Mouse (Mus musculus): ENCODE results near the gene Krtap27-1. TPM values are rescaled to one million over a fixed set of nuclear protein-coding genes. Genes with fewer than 3 reads are reported as not detected.

The Krtap27-1 gene
- polyA plus RNA-seq, 1 experiment: not detected

Other genes starting within 250 kb of the Krtap27-1 start
- gene Cldn17, start 164.7 kb downstream of the Krtap27-1 start, polyA plus RNA-seq (2012; rRNA removed): not detected in 2 replicates
- 0.06 TPM in 1 of 2 replicates, not detected in the other for gene Cldn8, start 108.5 kb downstream of the Krtap27-1 start, polyA plus RNA-seq (2012; rRNA removed)
- not detected in 2 replicates for gene Krtap24-1, start 59.4 kb downstream of the Krtap27-1 start, polyA plus RNA-seq (2012; rRNA removed)
- gene 2310079G19Rik, start 44.0 kb downstream of the Krtap27-1 start, polyA plus RNA-seq (2012; rRNA removed): not detected in 2 replicates
- gene Krtap26-1, start 23.9 kb downstream of the Krtap27-1 start, polyA plus RNA-seq (2012; rRNA removed): not detected in 2 replicates
- gene 2310061N02Rik, start 36.3 kb upstream of the Krtap27-1 start, polyA plus RNA-seq (2012; rRNA removed): not detected in 2 replicates
- gene Krtap13-1, start 57.2 kb upstream of the Krtap27-1 start, polyA plus RNA-seq (2012; rRNA removed): not detected in 2 replicates
- gene Krtap13, start 80.0 kb upstream of the Krtap27-1 start, polyA plus RNA-seq (2012; rRNA removed): not detected in 2 replicates
- not detected in 2 replicates for gene 2310034C09Rik, start 87.2 kb upstream of the Krtap27-1 start, polyA plus RNA-seq (2012; rRNA removed)
- gene 2310057N15Rik, start 102.5 kb upstream of the Krtap27-1 start, polyA plus RNA-seq (2012; rRNA removed): not detected in 2 replicates
- gene Gm5965, start 106.2 kb upstream of the Krtap27-1 start, polyA plus RNA-seq (2012; rRNA removed): not detected in 2 replicates
- not detected in 2 replicates for gene Gm20741, start 140.5 kb upstream of the Krtap27-1 start, polyA plus RNA-seq (2012; rRNA removed)
- gene Krtap15, start 148.5 kb upstream of the Krtap27-1 start, polyA plus RNA-seq (2012; rRNA removed): not detected in 2 replicates
- not detected in 2 replicates for gene Krtap14, start 154.5 kb upstream of the Krtap27-1 start, polyA plus RNA-seq (2012; rRNA removed)
- not detected in 2 replicates for gene Krtap19-1, start 197.7 kb upstream of the Krtap27-1 start, polyA plus RNA-seq (2012; rRNA removed)
- not detected in 2 replicates for gene Krtap19-2, start 202.6 kb upstream of the Krtap27-1 start, polyA plus RNA-seq (2012; rRNA removed)
- not detected in 2 replicates for gene Krtap19-3, start 206.4 kb upstream of the Krtap27-1 start, polyA plus RNA-seq (2012; rRNA removed)
- not detected in 2 replicates for gene Krtap19-4, start 213.4 kb upstream of the Krtap27-1 start, polyA plus RNA-seq (2012; rRNA removed)
- not detected in 2 replicates for gene Krtap19-5, start 224.8 kb upstream of the Krtap27-1 start, polyA plus RNA-seq (2012; rRNA removed)